Mouse (Mus musculus): Measurements from ENCODE around the gene Nit1.
A peak's percentile ranks its signal among the peaks of the same experiment; 100 is the strongest.

Gene Nit1

DNA sequence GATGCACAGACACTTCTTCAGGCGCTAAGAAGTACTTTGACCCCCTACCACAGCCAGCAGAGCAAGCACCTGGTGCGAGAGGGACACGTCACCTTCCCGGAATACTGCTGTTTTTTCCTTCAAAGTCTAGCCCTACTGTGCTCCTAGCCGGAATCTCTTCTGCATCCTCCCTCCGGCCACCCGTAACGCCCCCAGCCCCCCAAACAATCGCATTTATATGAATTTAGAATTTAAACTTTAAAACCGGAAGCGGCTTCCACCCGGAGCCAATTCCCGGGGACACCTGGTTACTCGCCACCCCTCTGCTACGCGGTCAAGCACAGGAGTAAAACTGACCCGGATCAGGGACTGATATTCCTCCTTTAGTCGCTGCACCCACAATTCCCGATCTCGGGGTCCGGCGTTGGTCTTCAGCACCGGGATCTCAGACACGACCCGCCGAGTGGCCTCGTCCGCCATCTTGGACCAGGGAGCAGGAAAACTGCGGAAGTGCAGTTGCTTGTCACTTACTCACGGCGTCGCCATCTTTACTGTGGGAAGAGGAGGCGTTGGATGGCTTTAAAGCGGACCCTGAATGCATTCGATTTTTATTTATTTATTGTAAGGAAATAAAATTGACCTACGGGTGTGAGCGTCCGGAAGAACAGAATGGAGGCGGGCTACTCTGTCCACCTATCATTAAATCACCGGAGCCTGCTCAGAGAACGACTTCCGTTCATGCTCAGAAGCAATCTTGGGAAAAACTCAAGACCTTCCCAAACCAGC, 51.0 kb downstream of the Nit1 start, which contains the start of gene Ufc1:
Ufc1 (minus strand) TSS at position 727 of the 765 bp plus-strand sequence.
- peak; percentile 68 to 78 for DNase-seq (ENCODE audit: low spot score in 2 of 2)

DNA sequence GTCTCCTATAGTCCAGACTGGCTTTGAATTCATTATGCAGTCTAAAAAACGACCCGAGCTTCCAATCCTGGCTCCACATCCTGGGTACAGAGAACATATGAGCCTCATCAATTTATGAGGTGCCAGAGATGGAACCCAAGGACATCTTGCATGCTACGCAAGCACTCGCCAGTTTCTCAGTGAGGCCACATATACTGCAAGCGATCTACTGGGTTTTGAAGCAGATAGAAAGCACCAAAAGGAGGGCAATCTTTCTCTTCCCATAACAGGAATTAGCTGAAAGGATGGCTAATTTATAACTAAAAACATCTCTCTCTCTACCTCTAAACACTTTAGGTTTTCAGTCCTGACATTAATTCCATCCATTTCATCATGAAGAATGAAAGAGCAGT, 51.5 kb downstream of the Nit1 start:
- DNase-seq (ENCODE audit: low spot score in 2 of 2) = no peak

DNA sequence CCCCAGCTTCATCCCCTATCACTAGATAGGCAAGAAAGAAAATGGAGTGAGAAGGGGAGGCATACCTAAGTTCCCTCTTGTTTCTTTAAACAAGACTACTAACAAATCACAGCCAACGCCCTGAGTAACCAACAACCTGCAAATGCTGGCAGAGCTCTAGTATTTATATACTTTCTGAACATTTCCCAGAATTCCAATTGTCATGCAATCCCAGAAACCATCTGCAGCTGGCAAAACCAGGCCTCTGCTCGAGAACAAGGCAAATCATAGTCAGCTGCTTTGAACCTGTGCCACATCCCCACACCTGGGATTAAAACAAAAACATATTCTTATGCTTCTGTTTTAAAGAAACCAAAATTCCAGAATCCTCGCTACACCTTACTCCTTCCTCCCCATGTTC, 52.1 kb downstream of the Nit1 start:
- no peak for DNase-seq (ENCODE audit: low spot score in 2 of 2)

DNA sequence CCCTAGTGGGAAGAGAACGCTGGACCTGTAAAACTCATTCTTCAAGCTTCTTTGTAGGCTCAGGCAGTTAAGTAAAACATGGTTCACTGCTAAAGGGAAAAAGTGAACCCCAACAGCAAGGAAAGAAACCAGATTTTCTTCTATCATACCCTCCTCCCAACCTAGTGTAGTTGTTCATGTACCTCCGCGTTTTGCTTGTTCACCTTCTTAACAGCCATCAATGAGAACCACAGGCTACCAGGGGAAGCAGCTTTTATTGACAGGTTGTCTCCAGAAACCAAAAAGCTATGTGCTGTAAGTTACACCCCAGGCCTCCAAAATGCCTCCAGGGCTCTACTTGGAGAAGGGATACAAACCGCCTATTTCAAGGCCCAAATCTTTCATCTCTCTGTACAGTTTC, 57.1 kb downstream of the Nit1 start:
- no peak for DNase-seq (ENCODE audit: low spot score in 2 of 2)
